Mouse (Mus musculus) heart, embryonic 15.5 days (tissue): ENCODE data around the gene Tomm6. TPM values are rescaled to one million over a fixed set of nuclear protein-coding genes. Genes with fewer than 3 reads are reported as not detected.

Experiments
- ATAC-seq: fragments of 200-750 bp; cut with Nextera tagmentation; replicated peaks from 2 replicates; pipeline ENCODE4 v1.8.0; 2017; ENCODE audit warnings: low read depth, moderate TSS enrichment; ENCODE audit not compliant: insufficient number of reproducible peaks, insufficient read depth, low FRiP score
- H3K27ac ChIP-seq: fragments of 300-500 bp; sonication (generic); 2 replicates; pipeline ENCODE4 v1.5.1; 2015; ENCODE audit warnings: mild to moderate bottlenecking, inconsistent platforms
- H3K27me3 ChIP-seq: fragments of 300-500 bp; sonication (generic); 2 replicates; pipeline ENCODE4 v1.6.1; 2015; ENCODE audit warnings: inconsistent platforms
- H3K36me3 ChIP-seq: fragments of 300-500 bp; sonication (generic); 2 replicates; pipeline ENCODE4 v1.6.1; 2015; ENCODE audit warnings: mild to moderate bottlenecking, inconsistent platforms
- H3K4me1 ChIP-seq: fragments of 300-500 bp; sonication (generic); replicated peaks from 2 replicates; pipeline ENCODE4 v1.6.1; 2015; ENCODE audit warnings: inconsistent platforms
- H3K4me2 ChIP-seq: fragments of 300-500 bp; sonication (generic); 2 replicates; pipeline ENCODE4 v1.6.1; 2015; ENCODE audit warnings: inconsistent platforms, mild to moderate bottlenecking, moderate library complexity
- H3K4me3 ChIP-seq: fragments of 300-500 bp; sonication (generic); 2 replicates; pipeline ENCODE4 v1.5.1; 2015; ENCODE audit warnings: mild to moderate bottlenecking, inconsistent platforms
- H3K9ac ChIP-seq: fragments of 300-500 bp; sonication (generic); 2 replicates; pipeline ENCODE4 v1.6.1; 2015; ENCODE audit warnings: mild to moderate bottlenecking, inconsistent platforms
- H3K9me3 ChIP-seq: fragments of 300-500 bp; sonication (generic); replicated peaks from 2 replicates; pipeline ENCODE4 v1.6.1; 2016; ENCODE audit warnings: inconsistent platforms
- WGBS: fragments of 180-500 bp; shearing (Covaris S2); methylation state at CpG from one replicate; pipeline ENCODE4 v1.1.7; 2015; ENCODE audit warnings: mixed read lengths; 5-methylcytosine and 5-hydroxymethylcytosine counted together
- polyA plus RNA-seq: library from polyadenylated mRNA; unstranded; fragments of >200 nt; fragmentation: Nextera tagmentation; extraction: Ambion mirVana; gene quantifications from 2 replicates; pipeline ENCODE4 v1.2.1, GENCODE M21; 2015

Gene Tomm6
- polyA plus RNA-seq, 1 experiment from 2014 or later: 304 TPM

GRCm38 (mm10) chr17:47648966-47649365 is 39.2 kb downstream of the Tomm6 start:
- H3K36me3 ChIP-seq: no peaks in the 10 kb centered on the region
- ATAC-seq: no peak
- H3K4me1 ChIP-seq: no peaks in the 10 kb centered on the region
- no peak overlapping the region for H3K9ac ChIP-seq
- 68% methylated on average over 4 of the region's 4 CpGs for WGBS
- H3K4me3 ChIP-seq: no peak overlapping the region
- H3K27me3 ChIP-seq: no peaks in the 10 kb centered on the region
- H3K4me2 ChIP-seq: no peak overlapping the region
- no peak overlapping the region for H3K27ac ChIP-seq
- H3K9me3 ChIP-seq: no peaks in the 10 kb centered on the region

DNA sequence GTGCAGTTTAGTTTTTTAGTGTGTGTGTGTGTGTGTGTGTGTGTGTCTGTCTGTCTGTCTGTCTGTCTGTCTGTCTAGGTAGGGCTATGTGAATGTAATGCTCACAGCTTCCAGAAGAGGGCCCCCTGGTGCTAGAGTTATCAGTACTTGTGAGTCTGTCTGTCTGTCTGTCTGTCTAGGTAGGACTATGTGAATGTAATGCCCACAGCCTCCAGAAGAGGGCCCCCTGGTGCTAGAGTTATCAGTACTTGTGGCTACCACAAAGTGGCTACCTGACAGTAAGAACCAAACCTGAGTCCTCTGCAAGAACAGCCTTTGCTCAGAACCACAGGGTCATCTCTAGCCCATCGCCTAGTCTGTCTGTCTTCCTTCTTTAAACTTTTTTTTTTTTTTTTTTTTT is 41.5 kb downstream of the Tomm6 start:
- WGBS: 82% methylated on average over 1 of the region's 1 CpGs

DNA sequence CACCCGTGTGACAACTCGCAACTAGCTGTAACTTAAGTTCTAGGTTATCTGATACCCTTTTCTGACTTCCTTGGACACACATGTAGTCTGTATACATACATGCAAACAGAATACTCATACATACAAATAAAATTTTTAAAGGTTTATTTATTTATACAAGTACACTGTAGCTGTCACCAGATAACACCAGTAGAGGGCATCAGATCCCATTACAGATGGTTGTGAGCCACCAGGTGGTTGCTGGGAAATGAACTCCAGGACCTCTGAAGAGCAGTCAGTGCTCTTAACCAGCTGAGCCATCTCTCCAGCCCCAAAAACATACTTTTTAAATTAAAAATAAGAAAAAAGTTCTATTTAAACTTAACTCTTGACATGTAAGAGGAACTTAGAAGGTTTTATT is 45.2 kb downstream of the Tomm6 start:
- H3K9ac ChIP-seq: no peak overlapping the region
- ATAC-seq: no peak
- no peaks in the 10 kb centered on the region for H3K36me3 ChIP-seq
- no peaks in the 10 kb centered on the region for H3K27me3 ChIP-seq
- no peaks in the 10 kb centered on the region for H3K4me1 ChIP-seq
- H3K4me3 ChIP-seq: no peak overlapping the region
- H3K9me3 ChIP-seq: no peaks in the 10 kb centered on the region
- no peak overlapping the region for H3K4me2 ChIP-seq
- no peak overlapping the region for H3K27ac ChIP-seq
- WGBS: 80% methylated on average over 2 of the region's 2 CpGs

More for the DNA sequence above, 41.5 kb downstream of the Tomm6 start:
- H3K9ac ChIP-seq: no peak overlapping the region
- no peak overlapping the region for H3K4me3 ChIP-seq
- H3K27me3 ChIP-seq: no peaks in the 10 kb centered on the region
- ATAC-seq: no peak
- H3K4me2 ChIP-seq: no peak overlapping the region
- no peaks in the 10 kb centered on the region for H3K4me1 ChIP-seq
- H3K27ac ChIP-seq: no peak overlapping the region
- no peaks in the 10 kb centered on the region for H3K9me3 ChIP-seq
- H3K36me3 ChIP-seq: no peaks in the 10 kb centered on the region

Other genes with a start within 250 kb of the Tomm6 start
- gene Taf8, start 186.1 kb downstream of the Tomm6 start, polyA plus RNA-seq: 17.0 and 20.5 TPM in 2 replicates
- gene Ccnd3, start 183.3 kb downstream of the Tomm6 start, polyA plus RNA-seq: 369 and 456 TPM in 2 replicates
- gene Bysl, start 76.9 kb downstream of the Tomm6 start, polyA plus RNA-seq: 18.2 and 22.6 TPM in 2 replicates
- 25.4 and 31.2 TPM in 2 replicates for gene Med20, start 76.8 kb downstream of the Tomm6 start, polyA plus RNA-seq
- 0.60 and 1.6 TPM in 2 replicates for gene Gm20517, start 76.8 kb downstream of the Tomm6 start, polyA plus RNA-seq
- 2.5 and 3.2 TPM in 2 replicates for gene Usp49, start 57.7 kb downstream of the Tomm6 start, polyA plus RNA-seq
- gene Frs3, start 644 bp upstream of the Tomm6 start, polyA plus RNA-seq: 3.8 and 4.1 TPM in 2 replicates
- gene Gm21981, start 6.1 kb upstream of the Tomm6 start, polyA plus RNA-seq: 0.19 and 0.49 TPM in 2 replicates
- gene Prickle4, start 6.3 kb upstream of the Tomm6 start, polyA plus RNA-seq: 0.44 and 0.53 TPM in 2 replicates
- gene Pgc, start 38.5 kb upstream of the Tomm6 start, polyA plus RNA-seq: 0.40 and 0.81 TPM in 2 replicates
- gene Tfeb, start 48.6 kb upstream of the Tomm6 start, polyA plus RNA-seq: 24.9 and 25.2 TPM in 2 replicates
- 7.9 and 12.1 TPM in 2 replicates for gene Mdfi, start 146.3 kb upstream of the Tomm6 start, polyA plus RNA-seq
- gene Foxp4, start 236.3 kb upstream of the Tomm6 start, polyA plus RNA-seq: 6.4 and 11.1 TPM in 2 replicates